Mouse (Mus musculus): Measurements from ENCODE around the gene Fam3c. TPM values are rescaled to one million over a fixed set of nuclear protein-coding genes. Genes with fewer than 3 reads are reported as not detected.
"Not testable (repeated sequence)": the region's sequence is repeated elsewhere in the genome, so short reads cannot be mapped to it uniquely, and the experiment has no call there.

Gene Fam3c
- polyA plus RNA-seq, 1 experiment from 2014 or later = 35.1 TPM

GRCm38 (mm10) chr6:22277941-22278340 is 78.1 kb downstream of the Fam3c start:
- Histone ChIP-seq H3K4me2 (ENCODE audit: low read depth, low read length, severe bottlenecking) (no peak overlapping the region), H3K27me3 (ENCODE audit: control insufficient read depth, insufficient read depth, low read length) (no peaks in the 10 kb centered on the region), H3K9me3 (ENCODE audit: control insufficient read depth, low read length) (no peaks in the 10 kb centered on the region), H3K27ac (ENCODE audit: low read depth, low read length) (no peak overlapping the region), H3K4me1 (replicated peaks; ENCODE audit: control insufficient read depth, insufficient read depth, low read length) (no peaks in the 10 kb centered on the region), H3K4me3 (ENCODE audit: low read depth, low read length) (no peak overlapping the region), H3K36me3 (ENCODE audit: control insufficient read depth, insufficient read depth, low read length) (no peaks in the 10 kb centered on the region), H3K9ac (ENCODE audit: low read length) (no peak overlapping the region)
- ATAC-seq (replicated peaks; ENCODE audit: low FRiP score) (no peak), DNase-seq (ENCODE audit: low spot score) (no peak)
- WGBS = 90% methylated on average over 3 of the region's 3 CpGs

DNA sequence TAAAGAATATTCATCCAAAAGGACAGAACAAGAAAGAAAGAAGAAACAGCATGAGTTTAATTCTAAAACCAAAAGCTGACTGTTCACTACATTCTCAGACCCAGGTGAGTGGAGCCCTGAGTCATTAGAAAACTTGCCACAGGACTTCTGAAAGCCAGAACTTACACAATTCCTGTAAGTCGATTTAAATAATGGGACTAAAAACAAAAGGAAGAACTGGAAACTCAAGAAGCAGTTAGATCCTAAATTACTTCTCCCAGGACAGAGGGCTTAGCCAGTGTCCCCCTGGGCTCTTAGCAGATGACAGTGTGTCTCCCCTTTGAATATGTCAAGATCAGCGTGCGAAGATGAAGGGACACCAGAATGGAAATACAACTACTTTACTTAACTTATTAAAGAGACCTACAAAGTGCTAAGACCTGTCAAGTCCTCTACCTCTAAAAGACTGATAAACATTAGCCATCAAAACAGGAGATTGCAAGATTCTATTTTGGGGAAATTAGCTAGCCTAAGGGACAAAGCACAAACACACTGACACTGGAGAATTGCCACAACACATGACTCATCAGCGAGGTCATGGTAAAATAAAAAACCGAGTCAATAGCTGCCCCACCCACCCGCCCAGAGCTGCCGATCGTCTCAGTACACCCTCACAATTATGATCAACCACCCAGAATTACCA is 86.1 kb downstream of the Fam3c start:
- Histone ChIP-seq H3K9ac (ENCODE audit: low read length) (no peak overlapping the region), H3K4me1 (replicated peaks; ENCODE audit: control insufficient read depth, insufficient read depth, low read length) (no peaks in the 10 kb centered on the region), H3K36me3 (ENCODE audit: control insufficient read depth, insufficient read depth, low read length) (no peaks in the 10 kb centered on the region), H3K4me2 (ENCODE audit: low read depth, low read length, severe bottlenecking) (no peak overlapping the region), H3K27me3 (ENCODE audit: control insufficient read depth, insufficient read depth, low read length) (no peaks in the 10 kb centered on the region), H3K9me3 (ENCODE audit: control insufficient read depth, low read length) (no peaks in the 10 kb centered on the region), H3K27ac (ENCODE audit: low read depth, low read length) (no peak overlapping the region), H3K4me3 (ENCODE audit: low read depth, low read length) (no peak overlapping the region)
- no peak for ATAC-seq (replicated peaks; ENCODE audit: low FRiP score)
- 83% methylated on average over 8 of the region's 8 CpGs for WGBS
- no peak for DNase-seq (ENCODE audit: low spot score)

- ATAC-seq (replicated peaks; ENCODE audit: low FRiP score) (no peak), DNase-seq (ENCODE audit: low spot score) (no peak)
- H3K27ac ChIP-seq (ENCODE audit: low read depth, low read length) = no peak overlapping the region
- no peaks in the 10 kb centered on the region for H3K9me3 ChIP-seq (ENCODE audit: control insufficient read depth, low read length)
- H3K9ac ChIP-seq (ENCODE audit: low read length) = no peak overlapping the region
- no peak overlapping the region for H3K4me2 ChIP-seq (ENCODE audit: low read depth, low read length, severe bottlenecking)
- H3K4me3 ChIP-seq (ENCODE audit: low read depth, low read length) = no peak overlapping the region
- H3K4me1 ChIP-seq (replicated peaks; ENCODE audit: control insufficient read depth, insufficient read depth, low read length) = no peaks in the 10 kb centered on the region
- H3K27me3 ChIP-seq (ENCODE audit: control insufficient read depth, insufficient read depth, low read length) = no peaks in the 10 kb centered on the region
- no peaks in the 10 kb centered on the region for H3K36me3 ChIP-seq (ENCODE audit: control insufficient read depth, insufficient read depth, low read length)
These were observed 87.4 kb downstream of the Fam3c start for GRCm38 (mm10) chr6:22268677-22269076.

- H3K4me2 ChIP-seq (ENCODE audit: low read depth, low read length, severe bottlenecking) = no peak overlapping the region
- 81% methylated on average over 5 of the region's 5 CpGs for WGBS
- H3K4me1 ChIP-seq (replicated peaks; ENCODE audit: control insufficient read depth, insufficient read depth, low read length) = no peaks in the 10 kb centered on the region
- DNase-seq (ENCODE audit: low spot score) (no peak), ATAC-seq (replicated peaks; ENCODE audit: low FRiP score) (no peak)
- H3K36me3 ChIP-seq (ENCODE audit: control insufficient read depth, insufficient read depth, low read length) = no peaks in the 10 kb centered on the region
- no peaks in the 10 kb centered on the region for H3K27me3 ChIP-seq (ENCODE audit: control insufficient read depth, insufficient read depth, low read length)
- H3K4me3 ChIP-seq (ENCODE audit: low read depth, low read length) = no peak overlapping the region
- no peaks in the 10 kb centered on the region for H3K9me3 ChIP-seq (ENCODE audit: control insufficient read depth, low read length)
- H3K9ac ChIP-seq (ENCODE audit: low read length) = no peak overlapping the region
- H3K27ac ChIP-seq (ENCODE audit: low read depth, low read length) = no peak overlapping the region
These were observed 88.0 kb downstream of the Fam3c start for GRCm38 (mm10) chr6:22267807-22268667.

DNA sequence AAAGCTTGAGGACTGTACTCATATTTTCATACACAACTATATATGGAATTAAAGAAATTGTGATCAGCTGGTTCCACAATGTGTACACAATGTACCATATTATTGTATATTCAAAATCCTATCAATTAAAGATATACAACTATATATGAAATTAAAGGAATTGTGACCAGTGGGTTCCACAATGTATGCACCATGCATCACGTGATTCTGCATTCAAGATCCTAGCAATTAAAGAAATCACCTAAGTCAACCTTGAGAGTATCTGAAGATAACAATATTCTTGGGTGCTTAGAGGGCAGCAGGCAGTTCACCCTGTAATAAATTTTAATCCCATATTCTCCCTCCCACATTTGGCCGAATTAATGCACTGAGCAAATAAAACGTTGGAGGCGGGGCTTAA is 90.0 kb downstream of the Fam3c start:
- Histone ChIP-seq H3K36me3 (ENCODE audit: control insufficient read depth, insufficient read depth, low read length) (no peaks in the 10 kb centered on the region), H3K4me1 (replicated peaks; ENCODE audit: control insufficient read depth, insufficient read depth, low read length) (no peaks in the 10 kb centered on the region), H3K9me3 (ENCODE audit: control insufficient read depth, low read length) (no peaks in the 10 kb centered on the region), H3K27me3 (ENCODE audit: control insufficient read depth, insufficient read depth, low read length) (no peaks in the 10 kb centered on the region), H3K4me2 (ENCODE audit: low read depth, low read length, severe bottlenecking) (no peak overlapping the region), H3K9ac (ENCODE audit: low read length) (no peak overlapping the region), H3K27ac (ENCODE audit: low read depth, low read length) (no peak overlapping the region), H3K4me3 (ENCODE audit: low read depth, low read length) (no peak overlapping the region)
- 83% methylated on average over 4 of the region's 4 CpGs for WGBS
- DNase-seq (ENCODE audit: low spot score) (no peak), ATAC-seq (replicated peaks; ENCODE audit: low FRiP score) (no peak)

- H3K4me1 ChIP-seq (replicated peaks; ENCODE audit: control insufficient read depth, insufficient read depth, low read length); H3K4me2 ChIP-seq (ENCODE audit: low read depth, low read length, severe bottlenecking); H3K27me3 ChIP-seq (ENCODE audit: control insufficient read depth, insufficient read depth, low read length); H3K36me3 ChIP-seq (ENCODE audit: control insufficient read depth, insufficient read depth, low read length); H3K9ac ChIP-seq (ENCODE audit: low read length); H3K27ac ChIP-seq (ENCODE audit: low read depth, low read length); DNase-seq (ENCODE audit: low spot score); H3K9me3 ChIP-seq (ENCODE audit: control insufficient read depth, low read length); H3K4me3 ChIP-seq (ENCODE audit: low read depth, low read length); ATAC-seq (replicated peaks; ENCODE audit: low FRiP score): not testable (repeated sequence)
- 85% methylated on average over 8 of the region's 8 CpGs for WGBS
These were observed 91.9 kb downstream of the Fam3c start for GRCm38 (mm10) chr6:22264094-22264493.

DNA sequence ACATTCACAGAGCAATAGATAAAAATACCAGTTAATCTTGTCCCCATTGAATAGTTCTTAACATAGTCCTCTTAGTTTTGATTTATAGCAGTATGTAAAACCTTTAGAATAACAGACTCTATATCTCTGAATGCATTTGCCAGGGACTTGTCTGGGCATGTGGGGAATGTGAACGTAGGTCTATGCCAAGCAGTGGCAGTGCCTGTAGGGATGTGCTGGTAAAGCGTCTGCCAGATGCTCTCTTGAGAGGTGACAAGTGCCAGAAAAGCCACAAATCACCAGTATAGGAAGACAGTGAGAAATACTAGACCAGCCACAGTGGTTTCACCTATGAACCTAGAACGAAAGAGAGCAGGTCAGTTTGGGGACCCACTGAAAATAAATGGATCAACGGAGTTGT is 93.5 kb downstream of the Fam3c start:
- Histone ChIP-seq H3K36me3 (ENCODE audit: control insufficient read depth, insufficient read depth, low read length) (no peaks in the 10 kb centered on the region), H3K9ac (ENCODE audit: low read length) (no peak overlapping the region), H3K4me2 (ENCODE audit: low read depth, low read length, severe bottlenecking) (no peak overlapping the region)

GRCm38 (mm10) chr6:22258784-22259183 is 97.3 kb downstream of the Fam3c start:
- ATAC-seq (replicated peaks; ENCODE audit: low FRiP score) = no peak
- no peak for DNase-seq (ENCODE audit: low spot score)
- H3K36me3 ChIP-seq (ENCODE audit: control insufficient read depth, insufficient read depth, low read length) = no peaks in the 10 kb centered on the region
- no peak overlapping the region for H3K9ac ChIP-seq (ENCODE audit: low read length)
- H3K4me3 ChIP-seq (ENCODE audit: low read depth, low read length) = no peak overlapping the region
- WGBS = 91% methylated on average over 4 of the region's 4 CpGs
- H3K27ac ChIP-seq (ENCODE audit: low read depth, low read length) = no peak overlapping the region
- H3K4me2 ChIP-seq (ENCODE audit: low read depth, low read length, severe bottlenecking) = no peak overlapping the region
- H3K9me3 ChIP-seq (ENCODE audit: control insufficient read depth, low read length) = no peaks in the 10 kb centered on the region
- no peaks in the 10 kb centered on the region for H3K4me1 ChIP-seq (replicated peaks; ENCODE audit: control insufficient read depth, insufficient read depth, low read length)
- H3K27me3 ChIP-seq (ENCODE audit: control insufficient read depth, insufficient read depth, low read length) = no peaks in the 10 kb centered on the region

More for the DNA sequence above, 93.5 kb downstream of the Fam3c start:
- WGBS = 85% methylated on average over 4 of the region's 4 CpGs
- no peaks in the 10 kb centered on the region for H3K27me3 ChIP-seq (ENCODE audit: control insufficient read depth, insufficient read depth, low read length)
- ATAC-seq (replicated peaks; ENCODE audit: low FRiP score) (no peak), DNase-seq (ENCODE audit: low spot score) (no peak)
- no peak overlapping the region for H3K27ac ChIP-seq (ENCODE audit: low read depth, low read length)
- H3K4me3 ChIP-seq (ENCODE audit: low read depth, low read length) = no peak overlapping the region
- no peaks in the 10 kb centered on the region for H3K9me3 ChIP-seq (ENCODE audit: control insufficient read depth, low read length)
- H3K4me1 ChIP-seq (replicated peaks; ENCODE audit: control insufficient read depth, insufficient read depth, low read length) = no peaks in the 10 kb centered on the region
